Mouse (Mus musculus) liver, postnatal 0 days (tissue): ENCODE measurements around the gene Miip. TPM values are rescaled to one million over a fixed set of nuclear protein-coding genes. Genes with fewer than 3 reads are reported as not detected.

Experiments used
- ATAC-seq: fragments of 200-750 bp; cut with Nextera tagmentation; 2 replicates; pipeline ENCODE4 v1.8.0; 2017; ENCODE audit warnings: mild to moderate bottlenecking, moderate library complexity
- DNase-seq: peaks from one replicate; pipeline ENCODE4 v3.0.0-alpha.2; 2016
- H3K27ac ChIP-seq: fragments of 300-500 bp; sonication (generic); 2 replicates; pipeline ENCODE4 v1.5.1; 2014; ENCODE audit warnings: antibody characterized with exemption, moderate library complexity, mild to moderate bottlenecking, low read depth
- H3K27me3 ChIP-seq: fragments of 300-500 bp; sonication (generic); 2 replicates; pipeline ENCODE4 v1.6.1; 2014; ENCODE audit warnings: low read length, control low read depth, mixed read lengths; ENCODE audit not compliant: insufficient read depth
- H3K36me3 ChIP-seq: fragments of 300-500 bp; sonication (generic); replicated peaks from 2 replicates; pipeline ENCODE4 v1.6.1; 2014; ENCODE audit warnings: mild to moderate bottlenecking, control low read depth, low read length, moderate library complexity, mixed read lengths; ENCODE audit not compliant: insufficient read depth
- H3K4me1 ChIP-seq: fragments of 300-500 bp; sonication (generic); 2 replicates; pipeline ENCODE4 v1.6.1; 2014; ENCODE audit warnings: antibody characterized with exemption, mild to moderate bottlenecking, control low read depth; ENCODE audit not compliant: insufficient read depth
- H3K4me2 ChIP-seq: fragments of 300-500 bp; sonication (generic); 2 replicates; pipeline ENCODE4 v1.6.1; 2014; ENCODE audit warnings: low read depth, mild to moderate bottlenecking, low read length, moderate library complexity, mixed read lengths
- H3K4me3 ChIP-seq: fragments of 300-500 bp; sonication (generic); 2 replicates; pipeline ENCODE4 v1.5.1; 2014; ENCODE audit warnings: low read depth, low read length
- H3K9ac ChIP-seq: fragments of 300-500 bp; sonication (generic); replicated peaks from 2 replicates; pipeline ENCODE4 v1.6.1; 2014; ENCODE audit warnings: mild to moderate bottlenecking, moderate library complexity
- H3K9me3 ChIP-seq: fragments of 300-500 bp; sonication (generic); 2 replicates; pipeline ENCODE4 v1.6.1; 2016; ENCODE audit warnings: mild to moderate bottlenecking, control low read depth, low read length, mixed read lengths
- CTCF ChIP-seq: sonication (generic); IDR thresholded peaks from 2 replicates; pipeline ENCODE4 v1.5.1; 2016; ENCODE audit warnings: antibody characterized with exemption, low read depth
- EP300 ChIP-seq: IDR thresholded peaks from 2 replicates; pipeline ENCODE4 v1.6.1; 2016; ENCODE audit warnings: antibody characterized with exemption, low read depth, mild to moderate bottlenecking
- WGBS: fragments of 180-500 bp; shearing (Covaris S2); extraction: QIAGEN DNeasy Blood & Tissue Kit; methylation state at CpG from one replicate; pipeline ENCODE4 v1.1.7; 2014; ENCODE audit not compliant: insufficient replicate concordance; 5-methylcytosine and 5-hydroxymethylcytosine counted together
- polyA plus RNA-seq: library from polyadenylated mRNA; unstranded; fragments of >200 nt; fragmentation: Nextera tagmentation; extraction: Ambion mirVana; gene quantifications from 2 replicates; pipeline ENCODE4 v1.2.1, GENCODE M21; 2015

The Miip gene
- polyA plus RNA-seq, 1 experiment from 2014 or later, result 17.5 TPM

GRCm38 (mm10) chr4:147887277-147887676, 18.7 kb upstream of the Miip start:
- WGBS, result 84% methylated on average over 7 of the region's 7 CpGs
- no peak overlapping the region for H3K9ac ChIP-seq
- H3K36me3 ChIP-seq, result peaks cover 77% of the 10 kb centered on the region
- DNase-seq, result no peak
- no peak overlapping the region for H3K27ac ChIP-seq
- no peaks in the 10 kb centered on the region for H3K27me3 ChIP-seq
- no peaks in the 10 kb centered on the region for H3K4me1 ChIP-seq
- no peak overlapping the region for H3K4me2 ChIP-seq
- H3K9me3 ChIP-seq, result no peaks in the 10 kb centered on the region
- TF ChIP-seq CTCF, result no peak
- no peak overlapping the region for H3K4me3 ChIP-seq
- ATAC-seq, result no peak

DNA sequence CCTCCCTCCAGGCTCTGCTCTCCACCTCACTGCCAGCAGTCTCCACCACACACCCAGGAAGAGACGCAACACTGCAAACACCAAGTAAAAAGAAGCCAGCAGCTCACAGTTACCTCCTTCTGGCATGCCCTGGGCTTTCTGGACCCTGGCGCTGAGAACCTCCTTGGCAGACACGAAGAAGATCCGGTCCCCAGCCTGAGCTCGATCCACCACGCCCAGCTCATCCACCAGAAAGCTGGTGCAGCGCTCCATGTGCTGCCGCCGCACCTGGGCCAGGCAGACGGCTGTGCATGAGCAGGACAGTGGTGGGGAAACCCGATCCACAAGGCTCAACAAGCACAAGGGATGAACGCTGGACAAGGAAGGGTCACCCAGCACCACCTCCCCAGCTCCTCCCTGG, 17.5 kb upstream of the Miip start:
- Histone ChIP-seq H3K4me3 (no peak overlapping the region), H3K9ac (no peak overlapping the region), H3K9me3 (no peaks in the 10 kb centered on the region), H3K27ac (no peak overlapping the region), H3K36me3 (peaks cover 78% of the 10 kb centered on the region), H3K4me2 (no peak overlapping the region), H3K4me1 (no peaks in the 10 kb centered on the region), H3K27me3 (no peaks in the 10 kb centered on the region)
- no peak for ATAC-seq
- no peak for TF ChIP-seq EP300
- TF ChIP-seq CTCF, result no peak
- no peak for DNase-seq
- 85% methylated on average over 12 of the region's 12 CpGs for WGBS

- 91% methylated on average over 3 of the region's 3 CpGs for WGBS
- no peak overlapping the region for H3K4me3 ChIP-seq
- no peaks in the 10 kb centered on the region for H3K4me1 ChIP-seq
- no peaks in the 10 kb centered on the region for H3K9me3 ChIP-seq
- ATAC-seq (no peak), DNase-seq (no peak)
- TF ChIP-seq CTCF (no peak), EP300 (no peak)
- no peaks in the 10 kb centered on the region for H3K27me3 ChIP-seq
- H3K27ac ChIP-seq, result no peak overlapping the region
- no peak overlapping the region for H3K9ac ChIP-seq
- no peak overlapping the region for H3K4me2 ChIP-seq
- peaks cover 75% of the 10 kb centered on the region for H3K36me3 ChIP-seq
Observed at GRCm38 (mm10) chr4:147884138-147884537, 15.5 kb upstream of the Miip start.

- no peak overlapping the region for H3K4me3 ChIP-seq
- H3K9me3 ChIP-seq, result no peaks in the 10 kb centered on the region
- H3K27ac ChIP-seq, result no peak overlapping the region
- no peaks in the 10 kb centered on the region for H3K4me1 ChIP-seq
- DNase-seq (no peak), ATAC-seq (no peak)
- peaks cover 81% of the 10 kb centered on the region for H3K36me3 ChIP-seq
- no peak overlapping the region for H3K4me2 ChIP-seq
- H3K9ac ChIP-seq, result no peak overlapping the region
- H3K27me3 ChIP-seq, result no peaks in the 10 kb centered on the region
- no peak for TF ChIP-seq EP300
- no peak for TF ChIP-seq CTCF
- WGBS, result 91% methylated on average over 6 of the region's 6 CpGs
Observed at GRCm38 (mm10) chr4:147883041-147883440, 14.4 kb upstream of the Miip start.

DNA sequence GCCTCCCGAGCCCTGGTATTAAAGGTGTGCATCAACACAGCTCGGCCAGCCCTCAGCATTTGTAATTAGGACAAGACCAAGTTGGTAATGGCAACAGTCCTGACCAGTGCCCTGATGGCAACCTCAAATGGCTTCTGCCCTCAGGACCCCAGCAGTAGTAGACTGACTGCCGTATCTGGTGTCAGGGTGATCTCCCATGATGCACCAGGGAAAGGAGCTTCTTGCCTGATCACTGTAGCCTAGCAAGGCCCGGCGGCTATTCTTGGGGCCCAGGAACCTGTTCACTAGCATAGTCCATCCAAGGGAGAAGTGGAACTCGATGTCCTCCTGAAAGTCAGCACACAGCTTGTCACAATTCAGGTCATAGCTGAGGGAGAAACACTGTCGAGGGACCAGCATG, 13.2 kb upstream of the Miip start:
- H3K9ac ChIP-seq, result no peak overlapping the region
- H3K9me3 ChIP-seq, result no peaks in the 10 kb centered on the region
- H3K4me1 ChIP-seq, result no peaks in the 10 kb centered on the region
- TF ChIP-seq CTCF (no peak), EP300 (no peak)
- no peak overlapping the region for H3K4me2 ChIP-seq
- H3K36me3 ChIP-seq, result peaks cover 81% of the 10 kb centered on the region
- ATAC-seq (no peak), DNase-seq (no peak)
- 85% methylated on average over 7 of the region's 7 CpGs for WGBS
- H3K27ac ChIP-seq, result no peak overlapping the region
- no peak overlapping the region for H3K4me3 ChIP-seq
- H3K27me3 ChIP-seq, result no peaks in the 10 kb centered on the region

- Histone ChIP-seq H3K36me3 (peaks cover 83% of the 10 kb centered on the region), H3K9ac (no peak overlapping the region), H3K27me3 (no peaks in the 10 kb centered on the region), H3K4me3 (no peak overlapping the region), H3K4me2 (no peak overlapping the region), H3K4me1 (no peaks in the 10 kb centered on the region), H3K27ac (no peak overlapping the region), H3K9me3 (no peaks in the 10 kb centered on the region)
- TF ChIP-seq CTCF (no peak), EP300 (no peak)
- DNase-seq (no peak), ATAC-seq (no peak)
- 68% methylated on average over 5 of the region's 5 CpGs for WGBS
Observed at GRCm38 (mm10) chr4:147879865-147880264, 11.2 kb upstream of the Miip start.

- Histone ChIP-seq H3K4me3 (no peak overlapping the region), H3K4me2 (no peak overlapping the region), H3K27ac (no peak overlapping the region), H3K36me3 (peaks cover 82% of the 10 kb centered on the region), H3K4me1 (no peaks in the 10 kb centered on the region), H3K27me3 (no peaks in the 10 kb centered on the region), H3K9me3 (no peaks in the 10 kb centered on the region), H3K9ac (no peak overlapping the region)
- DNase-seq (no peak), ATAC-seq (no peak)
- 71% methylated on average over 2 of the region's 2 CpGs for WGBS
- no peak for TF ChIP-seq CTCF
- TF ChIP-seq EP300, result no peak
Observed at GRCm38 (mm10) chr4:147879456-147879855, 10.8 kb upstream of the Miip start.
